In genomic region chr5:113199772-113200134, GRCm38 (mm10) we compare ENCODE assay signal across 16 mouse cellular contexts. TPM values are rescaled to one million over a fixed set of nuclear protein-coding genes. Genes with fewer than 3 reads are reported as not detected.
A peak's percentile ranks its signal among the peaks of the same experiment; 100 is the strongest.
DNase-seq lines count a peak whose midpoint lies in the region; ATAC-seq and TF ChIP-seq lines count a peak whose summit lies in the region.
"Had no signal": no experiment of that assay in that cellular context is flagged by ENCODE, and none has a peak within 500 bp of the region (broad histone marks: within the 10 kb centered on the region; RNA-seq: fewer than 3 reads in every experiment).

No protein-coding gene starts in this region.

- H3K4me1 ChIP-seq in heart, embryonic 10.5 days: peaks cover 45% of the 10 kb centered on the region
- H3K4me1 ChIP-seq in kidney, adult 2 months (ENCODE audit: control insufficient read depth, insufficient read depth, low read length): peaks cover 7% of the 10 kb centered on the region; the same call in 1 of the 2 replicates
- H3K4me1 ChIP-seq in midbrain, embryonic 10.5 days: peaks cover 21% of the 10 kb centered on the region
- no peaks in the 10 kb centered on the region for H3K4me1 ChIP-seq in midbrain, embryonic 13.5 days (replicated peaks)
- peaks cover 16% of the 10 kb centered on the region for H3K4me1 ChIP-seq in limb, embryonic 15.5 days

- WGBS in heart, embryonic 10.5 days: 82% methylated on average over 10 of the region's 10 CpGs
- 83% methylated on average over 10 of the region's 10 CpGs for WGBS in kidney, adult 2 months
- WGBS in midbrain, embryonic 10.5 days: 88% methylated on average over 10 of the region's 10 CpGs
- WGBS in midbrain, embryonic 13.5 days: 87% methylated on average over 10 of the region's 10 CpGs
- 80% methylated on average over 10 of the region's 10 CpGs for WGBS in limb, embryonic 15.5 days

- no peaks in the 10 kb centered on the region for H3K9me3 ChIP-seq in heart, embryonic 10.5 days
- no peaks in the 10 kb centered on the region; the same call in 1 of the 2 replicates for H3K9me3 ChIP-seq in midbrain, embryonic 10.5 days (replicated peaks)
- H3K9me3 ChIP-seq in midbrain, embryonic 13.5 days: no peaks in the 10 kb centered on the region
- no peaks in the 10 kb centered on the region for H3K9me3 ChIP-seq in limb, embryonic 15.5 days
- H3K9me3 ChIP-seq: hindbrain, embryonic 15.5 days had no signal

- no peak for TF ChIP-seq CTCF in kidney, adult 2 months (conservative IDR thresholded peaks at IDR 0.05; ENCODE audit: insufficient read depth, insufficient read length, low read depth, low read length)

- no peak for TF ChIP-seq POLR2A in kidney, adult 2 months (IDR thresholded peaks at IDR 0.05; ENCODE audit: low read depth, low read length)

- no peaks in the 10 kb centered on the region for H3K27me3 ChIP-seq in heart, embryonic 10.5 days (ENCODE audit: insufficient read depth, poor library complexity, severe bottlenecking)
- no peaks in the 10 kb centered on the region for H3K27me3 ChIP-seq in kidney, adult 2 months (replicated peaks; ENCODE audit: control insufficient read depth, insufficient read depth, low read length)
- H3K27me3 ChIP-seq in midbrain, embryonic 10.5 days (ENCODE audit: low read depth, poor library complexity, severe bottlenecking): no peaks in the 10 kb centered on the region
- H3K27me3 ChIP-seq in midbrain, embryonic 13.5 days: no peaks in the 10 kb centered on the region
- H3K27me3 ChIP-seq in limb, embryonic 15.5 days: no peaks in the 10 kb centered on the region
- H3K27me3 ChIP-seq: hindbrain, embryonic 15.5 days had no signal

- H3K4me3 ChIP-seq in heart, embryonic 10.5 days: no peak overlapping the region
- no peak overlapping the region for H3K4me3 ChIP-seq in kidney, adult 2 months (ENCODE audit: insufficient read depth, low read depth, low read length)
- no peak overlapping the region for H3K4me3 ChIP-seq in midbrain, embryonic 10.5 days
- H3K4me3 ChIP-seq in midbrain, embryonic 13.5 days (replicated peaks): no peak overlapping the region
- no peak overlapping the region for H3K4me3 ChIP-seq in limb, embryonic 15.5 days
- H3K4me3 ChIP-seq: hindbrain, embryonic 15.5 days had no signal

- no peak for DNase-seq in heart, embryonic 10.5 days (ENCODE audit: low spot score)
- DNase-seq in heart, adult 18-20 months: no peak
- no peak for DNase-seq in kidney, adult 2 months
- no peak for DNase-seq in kidney, postnatal 10 days
- DNase-seq in midbrain, embryonic 10.5 days (ENCODE audit: low spot score): no peak
- no peak for DNase-seq in cerebellum, postnatal 36 days
- DNase-seq: adrenal gland, postnatal 14 days; cerebellum, postnatal 10 days; gastrocnemius, postnatal 14 days; liver, postnatal 0 days; thymus, postnatal 25 days had no signal

- H3K27ac ChIP-seq in heart, embryonic 10.5 days: peak overlapping the region; percentile 77
- H3K27ac ChIP-seq in kidney, adult 2 months (ENCODE audit: insufficient read depth, low read depth, low read length): 0 out of 2 replicates have a peak overlapping the region, but pooled peaks have one; percentile 3
- 0 out of 2 replicates have a peak overlapping the region, but pooled peaks have one; percentile 6 for H3K27ac ChIP-seq in midbrain, embryonic 10.5 days (replicated peaks)
- H3K27ac ChIP-seq in midbrain, embryonic 13.5 days: no peak overlapping the region
- H3K27ac ChIP-seq in limb, embryonic 15.5 days: 0 out of 2 replicates have a peak overlapping the region, but pooled peaks have one; percentile 59
- H3K27ac ChIP-seq: hindbrain, embryonic 15.5 days had no signal

- 0 out of 2 replicates have a peak, but pooled peaks cover 4% of the 10 kb centered on the region for H3K36me3 ChIP-seq in heart, embryonic 10.5 days
- H3K36me3 ChIP-seq in kidney, adult 2 months (ENCODE audit: control insufficient read depth, insufficient read depth, low read length): no peaks in the 10 kb centered on the region
- H3K36me3 ChIP-seq in midbrain, embryonic 10.5 days: no peaks in the 10 kb centered on the region
- no peaks in the 10 kb centered on the region for H3K36me3 ChIP-seq in midbrain, embryonic 13.5 days
- no peaks in the 10 kb centered on the region for H3K36me3 ChIP-seq in limb, embryonic 15.5 days
- H3K36me3 ChIP-seq: hindbrain, embryonic 15.5 days had no signal

- H3K9ac ChIP-seq in midbrain, embryonic 13.5 days (replicated peaks): no peak overlapping the region
- H3K9ac ChIP-seq in limb, embryonic 15.5 days: no peak overlapping the region
- H3K9ac ChIP-seq: hindbrain, embryonic 15.5 days; liver, postnatal 0 days had no signal

- H3K4me2 ChIP-seq in midbrain, embryonic 13.5 days (replicated peaks): no peak overlapping the region
- no peak overlapping the region for H3K4me2 ChIP-seq in limb, embryonic 15.5 days
- H3K4me2 ChIP-seq: hindbrain, embryonic 15.5 days had no signal

- ATAC-seq in midbrain, embryonic 13.5 days: no peak
- ATAC-seq in limb, embryonic 15.5 days (ENCODE audit: insufficient number of reproducible peaks, low FRiP score, low TSS enrichment, low read depth): no peak
- ATAC-seq: liver, postnatal 0 days had no signal

RNA-seq across cellular contexts. Expression of gene 2900026A02Rik, which starts 21.3 kb away (rescaled TPM):
- polyA plus RNA-seq in heart, embryonic 10.5 days (2016; fragmentation: Nextera tagmentation; extraction: Ambion mirVana): 10.2 and 14.7 TPM in 2 replicates
- total RNA-seq in heart, adult 18-20 months (2021): 10 to 100 TPM; 19.2 to 21.1 TPM
- 14.3 and 15.0 TPM in 2 replicates for polyA plus RNA-seq in kidney, adult 2 months (2012; rRNA removed)
- 2.7 and 2.9 TPM in 2 replicates for polyA plus RNA-seq in midbrain, embryonic 10.5 days (2016; fragmentation: Nextera tagmentation; extraction: Ambion mirVana)
- polyA plus RNA-seq in midbrain, embryonic 13.5 days (2015; fragmentation: Nextera tagmentation; extraction: Ambion mirVana): 2.4 and 2.7 TPM in 2 replicates
- 14.2 and 15.6 TPM in 2 replicates for polyA plus RNA-seq in limb, embryonic 15.5 days (2015; fragmentation: Nextera tagmentation; extraction: Ambion mirVana)

RNA-seq across cellular contexts. Expression of gene Tmem211, which starts 27.0 kb away (rescaled TPM):
- polyA plus RNA-seq in heart, embryonic 10.5 days (2016; fragmentation: Nextera tagmentation; extraction: Ambion mirVana): not detected in 2 replicates
- not detected for total RNA-seq in heart, adult 18-20 months (2021)
- not detected in 2 replicates for polyA plus RNA-seq in kidney, adult 2 months (2012; rRNA removed)
- 0.10 TPM in 1 of 2 replicates, not detected in the other for polyA plus RNA-seq in midbrain, embryonic 10.5 days (2016; fragmentation: Nextera tagmentation; extraction: Ambion mirVana)
- polyA plus RNA-seq in midbrain, embryonic 13.5 days (2015; fragmentation: Nextera tagmentation; extraction: Ambion mirVana): not detected in 2 replicates
- 0.28 and 0.61 TPM in 2 replicates for polyA plus RNA-seq in limb, embryonic 15.5 days (2015; fragmentation: Nextera tagmentation; extraction: Ambion mirVana)
- total RNA-seq: adrenal gland, postnatal 14 days; gastrocnemius, postnatal 14 days; layer of hippocampus, postnatal 14 days had no signal
- polyA plus RNA-seq: hindbrain, embryonic 15.5 days; limb, embryonic 11.5 days; liver, postnatal 0 days had no signal
